14 mouse cellular contexts compared by ENCODE assay signal in genomic region chr4:4556126-4556525, GRCm38 (mm10).
"Had no signal": no experiment of that assay in that cellular context is flagged by ENCODE, and none has a peak within 500 bp of the region (broad histone marks: within the 10 kb centered on the region; RNA-seq: fewer than 3 reads in every experiment).

No protein-coding gene starts in this region.

- H3K9me3 ChIP-seq: limb, embryonic 12.5 days; liver, embryonic 13.5 days; lung, embryonic 15.5 days; midbrain, embryonic 12.5 days; neural tube, embryonic 13.5 days had no signal

- H3K27ac ChIP-seq: limb, embryonic 12.5 days; liver, embryonic 13.5 days; lung, embryonic 15.5 days; macrophage; midbrain, embryonic 12.5 days; neural tube, embryonic 13.5 days had no signal

- H3K36me3 ChIP-seq: limb, embryonic 12.5 days; liver, embryonic 13.5 days; lung, embryonic 15.5 days; midbrain, embryonic 12.5 days; neural tube, embryonic 13.5 days had no signal

- H3K27me3 ChIP-seq: limb, embryonic 12.5 days; liver, embryonic 13.5 days; lung, embryonic 15.5 days; megakaryocyte, embryonic 14.5 days; midbrain, embryonic 12.5 days; neural tube, embryonic 13.5 days had no signal

- H3K4me3 ChIP-seq: limb, embryonic 12.5 days; liver, embryonic 13.5 days; lung, embryonic 15.5 days; megakaryocyte, embryonic 14.5 days; midbrain, embryonic 12.5 days; neural tube, embryonic 13.5 days had no signal

- H3K4me1 ChIP-seq: limb, embryonic 12.5 days; liver, embryonic 13.5 days; lung, embryonic 15.5 days; megakaryocyte, embryonic 14.5 days; midbrain, embryonic 12.5 days; neural tube, embryonic 13.5 days had no signal

- DNase-seq: kidney, postnatal 10 days; liver; liver, embryonic 13.5 days; liver, postnatal 0 days; lung, postnatal 14 days; retina, postnatal 1 day; thymus, adult 18-20 months; thymus, postnatal 14 days had no signal
